Mouse (Mus musculus) adrenal gland, postnatal 0 days (tissue): ENCODE data around the gene Kirrel. TPM values are rescaled to one million over a fixed set of nuclear protein-coding genes. Genes with fewer than 3 reads are reported as not detected.

Experiments
- polyA plus RNA-seq: library from polyadenylated mRNA; unstranded; fragments of >200 nt; fragmentation: Nextera tagmentation; extraction: Ambion mirVana; gene quantifications from 2 replicates; pipeline ENCODE4 v1.2.1, GENCODE M21; 2015

The Kirrel gene
- polyA plus RNA-seq = 8.5 and 10.3 TPM in 2 replicates

DNA sequence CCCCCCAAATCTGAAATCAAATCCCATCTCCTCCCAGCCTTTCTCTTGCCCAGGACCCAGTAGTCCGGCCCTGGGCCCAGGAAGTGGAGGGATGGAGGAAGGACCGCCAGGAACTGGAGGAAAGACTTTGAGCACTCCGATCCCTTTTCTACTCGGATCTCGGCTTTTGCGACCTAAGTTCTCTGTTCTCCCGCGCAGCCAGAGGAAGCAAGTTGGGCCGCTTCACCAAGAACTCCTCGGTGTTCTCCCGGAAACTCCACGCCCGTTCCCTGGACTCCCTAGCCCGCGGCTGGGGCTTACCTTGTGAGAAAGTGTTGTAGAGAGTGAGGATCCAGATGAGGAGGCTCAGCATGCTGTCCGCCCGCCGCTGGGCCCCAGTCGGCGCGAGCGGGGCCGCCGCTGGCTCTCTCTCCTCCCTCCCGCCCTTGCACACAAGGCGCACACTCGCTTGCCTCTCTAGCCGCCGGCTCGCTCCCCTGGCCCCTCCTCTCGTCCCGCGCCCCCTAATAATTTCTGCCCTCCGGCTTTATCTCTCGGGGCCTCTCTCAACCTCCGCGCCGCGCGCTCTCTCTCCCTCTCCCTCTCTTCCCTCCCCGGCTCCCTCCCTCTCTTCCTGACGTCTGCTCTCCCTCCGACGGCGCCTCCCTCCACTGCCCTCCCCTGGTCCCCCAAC, at the start of gene Kirrel:
Gene Kirrel (minus strand): TSS at position 652 of the 673 bp plus-strand sequence.

Other genes with a start within 250 kb of the Kirrel start
- gene Cd1d1, start 175.3 kb downstream of the Kirrel start, polyA plus RNA-seq = 54.6 and 131 TPM in 2 replicates
- 6.2 and 8.7 TPM in 2 replicates for gene Fcrls, start 89.0 kb upstream of the Kirrel start, polyA plus RNA-seq
- 1.9 and 2.0 TPM in 2 replicates for gene Cd5l, start 183.1 kb upstream of the Kirrel start, polyA plus RNA-seq
- 0.08 and 0.41 TPM in 2 replicates for gene Fcrl1, start 201.6 kb upstream of the Kirrel start, polyA plus RNA-seq